ENCODE assay signal across 26 mouse cellular contexts in the genomic region with DNA sequence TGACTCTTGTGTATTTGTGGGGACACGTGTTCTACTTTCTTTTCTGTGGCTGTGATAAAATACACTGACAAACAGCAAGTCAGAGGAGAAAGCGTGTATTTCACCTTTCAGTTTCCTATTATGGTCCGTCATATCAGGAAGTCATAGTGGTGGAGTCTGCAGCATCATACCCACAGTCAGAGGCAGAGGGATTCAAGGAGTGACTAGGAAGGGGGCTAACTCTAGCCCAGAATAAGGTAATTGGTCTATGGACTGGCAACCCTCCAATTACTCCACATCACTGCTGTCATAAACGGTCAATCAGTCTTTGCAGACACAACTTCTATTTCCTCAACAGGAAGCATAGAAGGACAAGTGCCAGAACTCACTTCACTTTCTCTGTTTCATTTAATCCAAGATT.
DNase-seq lines count a peak whose midpoint lies in the region; ATAC-seq and TF ChIP-seq lines count a peak whose summit lies in the region.
"Had no signal": no experiment of that assay in that cellular context is flagged by ENCODE, and none has a peak within 500 bp of the region (broad histone marks: within the 10 kb centered on the region; RNA-seq: fewer than 3 reads in every experiment).

No protein-coding gene starts in this region.

- intact Hi-C loops in left cerebral cortex, postnatal 36 days (cut with DNase I) = no loop called here

- no peaks in the 10 kb centered on the region for H3K27me3 ChIP-seq in lung, embryonic 14.5 days (ENCODE audit: insufficient read depth, low read length)
- H3K27me3 ChIP-seq in intestine, embryonic 16.5 days (replicated peaks; ENCODE audit: control insufficient read depth, insufficient read depth, low read length) = no peaks in the 10 kb centered on the region
- H3K27me3 ChIP-seq: embryonic facial prominence, embryonic 12.5 days; forebrain, embryonic 12.5 days; limb, embryonic 12.5 days; liver, embryonic 12.5 days; stomach, embryonic 15.5 days had no signal

- no peaks in the 10 kb centered on the region for H3K36me3 ChIP-seq in lung, embryonic 14.5 days (ENCODE audit: insufficient read depth)
- no peaks in the 10 kb centered on the region for H3K36me3 ChIP-seq in intestine, embryonic 16.5 days (ENCODE audit: control insufficient read depth, insufficient read depth, low read length)
- H3K36me3 ChIP-seq: embryonic facial prominence, embryonic 12.5 days; forebrain, embryonic 12.5 days; hindbrain, embryonic 10.5 days; limb, embryonic 12.5 days; liver, embryonic 12.5 days; midbrain, embryonic 10.5 days; stomach, embryonic 15.5 days had no signal

- 66% methylated on average over 4 of the region's 4 CpGs for WGBS in lung, embryonic 14.5 days
- 73% methylated on average over 4 of the region's 4 CpGs for WGBS in intestine, embryonic 16.5 days

- H3K9ac ChIP-seq in lung, embryonic 14.5 days = no peak overlapping the region
- H3K9ac ChIP-seq in intestine, embryonic 16.5 days (ENCODE audit: low read depth, low read length) = no peak overlapping the region
- H3K9ac ChIP-seq: embryonic facial prominence, embryonic 12.5 days; forebrain, embryonic 12.5 days; limb, embryonic 12.5 days; liver, embryonic 12.5 days; stomach, embryonic 15.5 days had no signal

- no peak overlapping the region for H3K4me3 ChIP-seq in lung, embryonic 14.5 days (ENCODE audit: low read depth, low read length)
- no peak overlapping the region for H3K4me3 ChIP-seq in intestine, embryonic 16.5 days (ENCODE audit: low read length)
- H3K4me3 ChIP-seq: embryonic facial prominence, embryonic 12.5 days; forebrain, embryonic 12.5 days; hindbrain, embryonic 10.5 days; layer of hippocampus, adult 2 months; limb, embryonic 12.5 days; liver, embryonic 12.5 days; midbrain, embryonic 10.5 days; stomach, embryonic 15.5 days had no signal

- H3K27ac ChIP-seq in lung, embryonic 14.5 days (ENCODE audit: low read depth) = no peak overlapping the region
- H3K27ac ChIP-seq in intestine, embryonic 16.5 days (ENCODE audit: low read length) = no peak overlapping the region
- H3K27ac ChIP-seq: embryonic facial prominence, embryonic 12.5 days; forebrain, embryonic 12.5 days; hindbrain, embryonic 10.5 days; hindbrain, postnatal 0 days; layer of hippocampus, adult 2 months; limb, embryonic 12.5 days; liver, embryonic 12.5 days; midbrain, embryonic 10.5 days; stomach, embryonic 15.5 days had no signal

- H3K4me2 ChIP-seq in lung, embryonic 14.5 days = no peak overlapping the region
- H3K4me2 ChIP-seq in intestine, embryonic 16.5 days (ENCODE audit: low read depth, low read length) = no peak overlapping the region
- H3K4me2 ChIP-seq: embryonic facial prominence, embryonic 12.5 days; forebrain, embryonic 12.5 days; heart, embryonic 11.5 days; limb, embryonic 12.5 days; liver, embryonic 12.5 days; stomach, embryonic 15.5 days had no signal

- no peak for ATAC-seq in lung, embryonic 14.5 days (ENCODE audit: insufficient read depth)
- ATAC-seq in common myeloid progenitor, adult 5-6 weeks (replicated peaks; ENCODE audit: low read depth, poor library complexity, severe bottlenecking) = peak; percentile 81
- peak; percentile 56; the same call in 1 of the 2 replicates for ATAC-seq in intestine, embryonic 16.5 days
- ATAC-seq in monocyte, adult 5-6 weeks (replicated peaks; ENCODE audit: insufficient number of reproducible peaks, low FRiP score, low TSS enrichment, poor library complexity, severe bottlenecking) = no peak
- ATAC-seq: hindbrain, postnatal 0 days; liver, embryonic 12.5 days; midbrain, embryonic 16.5 days had no signal

- DNase-seq in lung, embryonic 14.5 days = peak; percentile 44
- DNase-seq in lung, postnatal 10 days = no peak
- DNase-seq in urinary bladder, adult 18-20 months (ENCODE audit: low spot score in 2 of 2) = no peak
- no peak for DNase-seq in left cerebral cortex, postnatal 36 days (ENCODE audit: low spot score in 2 of 2)
- DNase-seq: cerebellum, adult 9-11 months; gastrocnemius, postnatal 36 days; kidney, postnatal 25 days; lung, adult 18-20 months; lung, postnatal 4 days; right cerebral cortex, adult 18-20 months; right cerebral cortex, postnatal 4 days; thymus, postnatal 25 days had no signal

- no peaks in the 10 kb centered on the region for H3K9me3 ChIP-seq in lung, embryonic 14.5 days (ENCODE audit: low read depth, low read length)
- H3K9me3 ChIP-seq in intestine, embryonic 16.5 days (ENCODE audit: control insufficient read depth, low read length) = no peaks in the 10 kb centered on the region
- H3K9me3 ChIP-seq: embryonic facial prominence, embryonic 12.5 days; forebrain, embryonic 12.5 days; hindbrain, embryonic 10.5 days; limb, embryonic 12.5 days; liver, embryonic 12.5 days; midbrain, embryonic 10.5 days; stomach, embryonic 15.5 days had no signal

- no peak for TF ChIP-seq CTCF in lung, embryonic 14.5 days (IDR thresholded peaks at IDR 0.05; ENCODE audit: low read depth)

- peaks cover 7% of the 10 kb centered on the region; the same call in 1 of the 2 replicates for H3K4me1 ChIP-seq in lung, embryonic 14.5 days (ENCODE audit: insufficient read depth)
- H3K4me1 ChIP-seq in intestine, embryonic 16.5 days (ENCODE audit: control insufficient read depth, insufficient read depth, low read length) = peaks cover 6% of the 10 kb centered on the region
- H3K4me1 ChIP-seq: liver, embryonic 12.5 days had no signal

Comparison
In these comparisons a context has a peak if more than half of its experiments do, and no peak if none do; other contexts are left out.
1. ATAC-seq: peak in common myeloid progenitor, adult 5-6 weeks (single experiment) and intestine, embryonic 16.5 days (single experiment); none in lung, embryonic 14.5 days (single experiment) and monocyte, adult 5-6 weeks (single experiment).